Mouse (Mus musculus) intestine, embryonic 14.5 days (tissue): ENCODE data around the gene Olfr143. TPM values are rescaled to one million over a fixed set of nuclear protein-coding genes. Genes with fewer than 3 reads are reported as not detected.

Experiments
- ATAC-seq: fragments of 200-750 bp; cut with Nextera tagmentation; replicated peaks from 2 replicates; pipeline ENCODE4 v1.8.0; 2017; ENCODE audit warnings: low read depth, moderate number of reproducible peaks, moderate TSS enrichment, moderate library complexity; ENCODE audit not compliant: low FRiP score, low TSS enrichment
- DNase-seq: peaks from one replicate; pipeline ENCODE4 v3.0.0-alpha.2; 2018; ENCODE audit warnings: low spot score
- H3K27ac ChIP-seq: fragments of 300-500 bp; sonication (generic); 2 replicates; pipeline ENCODE4 v1.5.1; 2014; ENCODE audit warnings: low read depth, mild to moderate bottlenecking, control low read depth
- H3K27me3 ChIP-seq: fragments of 300-500 bp; sonication (generic); replicated peaks from 2 replicates; pipeline ENCODE4 v1.6.1; 2014; ENCODE audit warnings: low read length, control low read depth; ENCODE audit not compliant: control insufficient read depth, insufficient read depth
- H3K36me3 ChIP-seq: fragments of 300-500 bp; sonication (generic); 2 replicates; pipeline ENCODE4 v1.6.1; 2014; ENCODE audit warnings: low read length, control low read depth; ENCODE audit not compliant: control insufficient read depth, insufficient read depth
- H3K4me1 ChIP-seq: fragments of 300-500 bp; sonication (generic); replicated peaks from 2 replicates; pipeline ENCODE4 v1.6.1; 2014; ENCODE audit warnings: low read length, control low read depth, mixed read lengths; ENCODE audit not compliant: control insufficient read depth, insufficient read depth
- H3K4me2 ChIP-seq: fragments of 300-500 bp; sonication (generic); 2 replicates; pipeline ENCODE4 v1.6.1; 2014; ENCODE audit warnings: low read length
- H3K4me3 ChIP-seq: fragments of 300-500 bp; sonication (generic); 2 replicates; pipeline ENCODE4 v1.5.1; 2014; ENCODE audit warnings: low read depth, low read length, control low read depth, mixed read lengths
- H3K9ac ChIP-seq: fragments of 300-500 bp; sonication (generic); 2 replicates; pipeline ENCODE4 v1.6.1; 2014; ENCODE audit warnings: mild to moderate bottlenecking, low read length
- H3K9me3 ChIP-seq: fragments of 300-500 bp; sonication (generic); 2 replicates; pipeline ENCODE4 v1.6.1; 2016; ENCODE audit warnings: low read length, control low read depth; ENCODE audit not compliant: control insufficient read depth
- WGBS: fragments of 180-500 bp; shearing (Covaris S2); extraction: QIAGEN DNeasy Blood & Tissue Kit; methylation state at CpG from one replicate; pipeline ENCODE4 v1.1.7; 2014; 5-methylcytosine and 5-hydroxymethylcytosine counted together
- polyA plus RNA-seq: library from polyadenylated mRNA; unstranded; fragments of >200 nt; fragmentation: Nextera tagmentation; extraction: Ambion mirVana; gene quantifications from 2 replicates; pipeline ENCODE4 v1.2.1, GENCODE M21; 2014

Olfr143 gene
- polyA plus RNA-seq = not detected in 2 replicates

DNA sequence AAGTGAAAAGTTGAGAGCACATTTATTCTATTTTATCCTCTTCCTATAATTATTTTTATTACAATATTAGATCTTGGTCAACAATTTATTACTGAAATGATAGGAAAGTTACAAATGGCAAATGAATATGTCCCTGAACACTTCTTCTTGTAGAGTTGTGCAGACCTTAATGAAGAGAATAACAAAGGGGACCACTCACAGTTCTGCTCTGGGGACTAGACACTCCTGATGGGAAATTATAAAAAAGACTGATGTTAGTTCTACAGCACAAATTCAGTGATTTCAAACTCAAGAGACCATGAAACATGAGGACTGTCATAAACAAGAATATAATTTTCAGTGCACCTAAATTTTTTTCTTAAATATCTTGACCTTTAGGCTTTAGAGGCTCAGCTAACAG is at the start of gene Olfr143:
Gene Olfr143, plus strand, starts transcription at position 301 of the 400 bp plus-strand sequence.
- no peak for ATAC-seq
- H3K36me3 ChIP-seq = no peaks in the 10 kb centered on the region
- no peak within 1 kb of the TSS for H3K27ac ChIP-seq
- no peaks in the 10 kb centered on the region for H3K4me1 ChIP-seq
- no peak for DNase-seq
- no peak within 1 kb of the TSS for H3K4me3 ChIP-seq
- H3K9ac ChIP-seq = no peak within 1 kb of the TSS
- no peak within 1 kb of the TSS for H3K4me2 ChIP-seq
- H3K9me3 ChIP-seq = no peaks in the 10 kb centered on the region
- H3K27me3 ChIP-seq = no peaks in the 10 kb centered on the region

DNA sequence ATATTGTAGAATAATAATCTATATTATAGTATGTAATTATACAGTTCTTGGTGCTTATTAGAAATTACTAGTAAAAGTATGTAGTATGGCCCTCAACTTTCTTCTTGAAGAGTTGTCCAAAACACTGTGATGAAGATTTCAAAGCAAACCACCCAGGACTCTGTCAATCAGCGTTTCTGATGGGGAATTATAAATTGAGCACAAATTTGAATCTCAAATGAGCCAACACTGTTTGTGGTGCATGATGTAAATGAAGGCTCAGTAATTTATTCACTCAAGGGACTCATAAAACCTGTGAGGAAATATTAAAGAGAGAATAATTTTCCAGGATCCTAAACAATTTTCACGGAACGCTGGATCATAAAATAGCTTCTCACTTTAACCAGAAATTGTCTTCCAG is 44.5 kb upstream of the Olfr143 start, which contains the start of gene Olfr893:
Gene Olfr893, plus strand, starts transcription at position 301 of the 400 bp plus-strand sequence.
- WGBS = 91% methylated on average over 3 of the region's 3 CpGs
- H3K9ac ChIP-seq = no peak within 1 kb of the TSS

DNA sequence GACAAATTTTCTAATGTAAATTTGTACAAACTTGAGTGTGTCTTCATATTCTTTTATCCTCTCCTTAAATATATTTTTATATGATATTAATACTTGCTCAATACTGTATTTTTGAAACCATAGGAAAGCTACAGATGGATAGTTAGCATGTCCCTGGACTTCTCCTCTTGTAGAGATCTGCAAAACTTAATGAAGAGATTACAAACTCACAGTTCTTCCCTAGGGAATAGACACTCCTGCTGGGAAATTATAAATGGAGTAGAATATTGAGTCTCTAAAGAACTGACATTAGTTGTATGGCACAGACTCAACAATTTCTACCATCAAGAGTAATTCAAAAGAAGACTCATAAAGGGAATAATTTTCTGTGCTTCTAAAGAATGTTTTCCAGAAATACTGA is 34.8 kb upstream of the Olfr143 start, which contains the start of gene Olfr894:
Gene Olfr894, plus strand, starts transcription at position 301 of the 400 bp plus-strand sequence.
- no peaks in the 10 kb centered on the region for H3K27me3 ChIP-seq
- H3K9me3 ChIP-seq = no peaks in the 10 kb centered on the region
- H3K9ac ChIP-seq = no peak within 1 kb of the TSS
- no peaks in the 10 kb centered on the region for H3K4me1 ChIP-seq
- H3K27ac ChIP-seq = no peak within 1 kb of the TSS
- no peak within 1 kb of the TSS for H3K4me2 ChIP-seq
- no peaks in the 10 kb centered on the region for H3K36me3 ChIP-seq
- no peak within 1 kb of the TSS for H3K4me3 ChIP-seq
- ATAC-seq (no peak), DNase-seq (no peak)

More for the DNA sequence above, 44.5 kb upstream of the Olfr143 start, which contains the start of gene Olfr893:
- no peak within 1 kb of the TSS for H3K27ac ChIP-seq
- H3K4me2 ChIP-seq = no peak within 1 kb of the TSS
- H3K9me3 ChIP-seq = no peaks in the 10 kb centered on the region
- no peak for DNase-seq
- H3K4me3 ChIP-seq = no peak within 1 kb of the TSS
- H3K4me1 ChIP-seq = no peaks in the 10 kb centered on the region
- H3K36me3 ChIP-seq = no peaks in the 10 kb centered on the region
- no peak for ATAC-seq
- H3K27me3 ChIP-seq = no peaks in the 10 kb centered on the region

DNA sequence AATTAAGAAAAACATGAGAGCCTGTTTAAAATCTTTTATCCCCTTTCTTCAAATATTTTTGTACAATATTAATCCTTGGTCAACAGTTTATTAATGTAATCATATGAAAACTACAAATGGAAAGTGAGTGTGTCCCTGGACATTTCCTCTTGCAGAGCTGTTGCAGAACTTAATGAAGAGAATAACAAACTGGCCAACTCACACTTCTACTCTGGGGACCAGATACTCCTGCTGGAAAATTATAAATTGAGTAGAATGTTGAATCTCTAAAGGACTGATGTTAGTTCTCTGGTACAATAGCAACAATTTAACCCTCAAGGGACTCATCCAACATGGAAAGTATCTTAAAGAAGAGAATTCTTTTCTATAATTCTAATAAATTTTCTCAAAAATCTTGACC is 15.0 kb downstream of the Olfr143 start, which contains the start of gene Olfr895:
Gene Olfr895, plus strand, starts transcription at position 301 of the 400 bp plus-strand sequence.
- Histone ChIP-seq H3K36me3 (no peaks in the 10 kb centered on the region), H3K9ac (no peak within 1 kb of the TSS), H3K4me2 (no peak within 1 kb of the TSS), H3K9me3 (no peaks in the 10 kb centered on the region), H3K4me3 (no peak within 1 kb of the TSS), H3K27me3 (no peaks in the 10 kb centered on the region), H3K4me1 (no peaks in the 10 kb centered on the region), H3K27ac (no peak within 1 kb of the TSS)
- no peak for DNase-seq
- ATAC-seq = no peak

DNA sequence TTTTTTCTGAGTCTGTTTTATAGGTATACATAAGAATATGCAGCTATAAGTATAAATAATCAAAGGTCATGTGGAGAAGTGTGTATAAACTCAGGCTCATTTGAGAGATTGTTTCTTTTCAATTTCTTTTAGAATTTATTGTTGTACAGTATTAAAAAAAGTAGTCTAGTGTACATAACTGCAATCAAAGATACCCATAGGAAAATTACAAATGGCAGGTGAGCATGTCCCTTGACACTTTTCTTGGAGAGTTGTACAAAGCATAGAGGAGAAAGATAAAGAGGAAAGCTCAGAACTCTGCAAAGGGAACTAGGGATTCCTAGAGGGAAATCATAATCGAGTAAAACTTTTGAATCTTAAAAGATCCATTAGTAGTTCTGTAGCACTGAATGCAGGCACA is 38.2 kb downstream of the Olfr143 start, which contains the start of gene Olfr896-ps1:
Gene Olfr896-ps1, plus strand, starts transcription at position 301 of the 400 bp plus-strand sequence.
- no peak within 1 kb of the TSS for H3K4me2 ChIP-seq
- no peak within 1 kb of the TSS for H3K27ac ChIP-seq
- H3K9ac ChIP-seq = no peak within 1 kb of the TSS
- no peak within 1 kb of the TSS for H3K4me3 ChIP-seq
- no peaks in the 10 kb centered on the region for H3K4me1 ChIP-seq
- no peaks in the 10 kb centered on the region for H3K36me3 ChIP-seq
- no peaks in the 10 kb centered on the region for H3K9me3 ChIP-seq
- ATAC-seq (no peak), DNase-seq (no peak)
- WGBS = 76% methylated on average over 1 of the region's 1 CpGs
- no peaks in the 10 kb centered on the region for H3K27me3 ChIP-seq

Other genes starting within 250 kb of the Olfr143 start
- gene Olfr883, start 227.0 kb upstream of the Olfr143 start, polyA plus RNA-seq = not detected in 2 replicates
- not detected in 2 replicates for gene Olfr884, start 206.2 kb upstream of the Olfr143 start, polyA plus RNA-seq
- gene Olfr885, start 191.5 kb upstream of the Olfr143 start, polyA plus RNA-seq = not detected in 2 replicates
- not detected in 2 replicates for gene Olfr887, start 168.7 kb upstream of the Olfr143 start, polyA plus RNA-seq
- not detected in 2 replicates for gene Olfr888, start 144.6 kb upstream of the Olfr143 start, polyA plus RNA-seq
- 0.05 and 0.11 TPM in 2 replicates for gene Olfr889, start 137.6 kb upstream of the Olfr143 start, polyA plus RNA-seq
- not detected in 2 replicates for gene Olfr890, start 110.3 kb upstream of the Olfr143 start, polyA plus RNA-seq
- not detected in 2 replicates for gene Olfr891, start 72.0 kb upstream of the Olfr143 start, polyA plus RNA-seq
- gene Olfr893, start 44.4 kb upstream of the Olfr143 start, polyA plus RNA-seq = not detected in 2 replicates
- gene Olfr894, start 34.7 kb upstream of the Olfr143 start, polyA plus RNA-seq = not detected in 2 replicates
- not detected in 2 replicates for gene Olfr895, start 15.1 kb downstream of the Olfr143 start, polyA plus RNA-seq
- gene Olfr896-ps1, start 38.3 kb downstream of the Olfr143 start, polyA plus RNA-seq = not detected in 2 replicates
- not detected in 2 replicates for gene Olfr25, start 76.3 kb downstream of the Olfr143 start, polyA plus RNA-seq
- gene Olfr898, start 95.6 kb downstream of the Olfr143 start, polyA plus RNA-seq = not detected in 2 replicates
- gene Olfr250, start 114.1 kb downstream of the Olfr143 start, polyA plus RNA-seq = not detected in 2 replicates
- gene Olfr251, start 124.3 kb downstream of the Olfr143 start, polyA plus RNA-seq = not detected in 2 replicates
- not detected in 2 replicates for gene Olfr147, start 148.9 kb downstream of the Olfr143 start, polyA plus RNA-seq
- not detected in 2 replicates for gene Olfr901, start 176.7 kb downstream of the Olfr143 start, polyA plus RNA-seq
- gene Olfr902, start 194.9 kb downstream of the Olfr143 start, polyA plus RNA-seq = not detected in 2 replicates
- not detected in 2 replicates for gene Olfr904, start 210.4 kb downstream of the Olfr143 start, polyA plus RNA-seq
- not detected in 2 replicates for gene Olfr905, start 218.3 kb downstream of the Olfr143 start, polyA plus RNA-seq
- gene Olfr906, start 234.3 kb downstream of the Olfr143 start, polyA plus RNA-seq = not detected in 2 replicates
- gene Olfr907, start 243.0 kb downstream of the Olfr143 start, polyA plus RNA-seq = not detected in 2 replicates